Mouse (Mus musculus) layer of hippocampus, adult 9-10 months (tissue): ENCODE results near the gene Cyb561a3.
A peak's percentile ranks its signal among the peaks of the same experiment; 100 is the strongest.

Experiments
- DNase-seq: peaks from one replicate; pipeline ENCODE4 v3.0.0; 2022; ENCODE audit warnings: low spot score

The Cyb561a3 gene

GRCm38 (mm10) chr19:10591659-10592377 is 14.8 kb downstream of the Cyb561a3 start:
- no peak for DNase-seq

GRCm38 (mm10) chr19:10598188-10598587 is 21.2 kb downstream of the Cyb561a3 start:
- no peak for DNase-seq

GRCm38 (mm10) chr19:10599648-10600047 is 22.7 kb downstream of the Cyb561a3 start:
- DNase-seq: no peak

DNA sequence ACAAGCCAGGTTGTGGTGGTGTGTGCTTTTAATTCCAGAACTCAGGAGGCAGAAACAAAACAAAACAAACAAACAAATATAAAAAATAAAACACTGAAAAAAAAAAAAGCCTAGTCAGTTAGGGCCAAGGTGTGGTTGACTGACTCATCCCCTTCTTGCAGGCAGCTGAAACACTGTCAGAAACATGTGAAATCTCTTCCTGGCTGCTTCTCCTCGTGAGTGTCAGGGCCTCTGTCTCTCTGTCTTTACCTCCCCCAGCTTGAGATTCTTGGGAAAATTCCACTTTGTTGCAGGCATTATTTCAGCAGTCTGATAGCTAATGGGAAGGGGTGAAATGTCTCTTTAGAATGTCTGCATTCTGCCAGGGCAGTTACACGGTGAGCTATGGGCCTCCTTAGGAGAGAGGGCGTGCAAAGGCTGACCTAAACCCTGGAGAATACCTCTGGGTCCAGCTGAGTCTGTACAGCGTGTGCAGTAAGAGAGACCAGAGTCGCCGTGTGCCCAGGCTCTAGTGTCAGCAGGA is 25.3 kb downstream of the Cyb561a3 start:
- no peak for DNase-seq

DNA sequence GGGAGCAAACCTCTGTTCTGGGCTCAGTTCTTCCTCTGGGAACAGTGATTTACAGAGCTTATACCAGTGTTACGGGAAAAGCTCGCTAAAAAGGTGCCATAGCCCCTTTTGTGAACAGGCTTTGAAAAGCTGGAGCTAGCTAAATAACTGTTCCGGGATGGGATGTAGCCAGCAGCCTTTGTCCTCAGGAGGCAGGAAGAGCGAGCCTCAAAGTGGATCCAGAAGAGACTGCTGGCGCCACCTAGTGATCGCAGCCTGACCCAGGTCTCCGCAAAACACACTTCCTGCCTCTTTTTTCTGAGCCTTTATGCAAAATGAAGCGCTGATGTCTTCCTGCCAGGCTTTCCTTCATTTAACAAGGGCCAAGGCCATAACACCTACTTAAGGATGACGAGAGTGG is 25.8 kb downstream of the Cyb561a3 start:
- peak; percentile 77 for DNase-seq

DNA sequence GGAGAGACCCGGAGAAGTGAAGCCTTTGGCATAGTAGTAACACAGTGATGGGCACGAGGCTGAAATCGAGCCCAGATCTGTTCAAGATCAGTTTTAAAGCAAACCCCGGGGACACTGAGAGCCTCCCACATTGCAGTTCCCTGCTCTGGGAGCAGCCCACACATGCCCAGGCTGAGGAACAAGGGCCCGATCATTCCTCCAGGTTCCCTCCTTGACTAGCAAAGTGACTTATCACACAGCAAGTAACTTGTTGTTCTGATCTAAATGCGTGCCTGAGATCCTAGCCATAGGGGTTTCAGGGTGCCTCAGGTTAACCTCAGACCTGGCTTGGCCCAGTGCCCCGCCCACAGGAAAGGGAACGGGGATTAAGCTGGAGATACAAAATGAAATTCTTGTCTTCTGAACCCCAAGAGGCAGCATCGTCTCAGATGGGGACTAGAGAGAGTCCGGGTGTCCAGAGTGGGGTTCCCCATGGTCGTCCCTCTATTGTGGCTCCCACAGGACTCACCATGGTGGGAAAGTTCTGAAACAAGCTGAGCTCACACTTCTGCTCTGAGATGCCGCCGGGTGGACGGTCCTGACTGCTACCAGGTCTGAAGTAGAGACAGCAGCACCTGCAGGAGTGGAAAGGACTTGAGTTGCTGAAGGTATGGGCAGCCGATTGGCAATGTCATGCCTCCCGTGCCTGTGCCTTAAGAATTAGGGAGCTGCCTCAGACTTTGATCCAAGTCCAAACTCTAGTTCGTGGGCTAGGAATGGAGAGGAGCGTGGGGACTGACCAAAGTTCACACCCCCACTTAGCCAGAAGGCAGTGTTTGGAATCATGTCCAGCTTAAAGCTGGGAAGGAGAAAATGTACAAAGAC is 26.9 kb downstream of the Cyb561a3 start:
- DNase-seq: no peak

DNA sequence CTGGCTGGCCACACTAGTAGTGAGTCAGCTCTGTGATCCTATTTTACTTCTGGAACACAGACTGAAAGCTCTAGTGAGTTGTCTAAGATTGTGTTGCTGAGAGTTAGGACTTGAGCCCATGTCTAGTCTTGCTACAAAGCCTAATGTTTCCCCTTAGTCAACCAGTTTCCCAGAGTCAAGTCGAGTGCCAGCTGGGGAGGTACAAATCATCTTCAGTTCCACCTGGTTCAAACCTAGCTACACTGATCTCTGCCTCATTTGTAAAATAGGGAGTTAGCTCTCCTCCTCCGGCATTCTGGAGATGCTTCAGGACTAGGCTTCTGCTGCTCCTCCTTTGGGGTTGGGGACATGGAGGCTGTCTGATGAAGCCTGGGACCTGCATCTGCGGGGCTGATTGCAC is 27.6 kb downstream of the Cyb561a3 start:
- DNase-seq: no peak

GRCm38 (mm10) chr19:10605293-10605900 is 28.4 kb downstream of the Cyb561a3 start, which contains the start of the genes Ddb1 and Tkfc:
TSS of gene Ddb1 (plus strand) at chr19:10605327.
TSS of gene Tkfc (minus strand) at chr19:10605654.
- DNase-seq: peak; percentile 98

DNA sequence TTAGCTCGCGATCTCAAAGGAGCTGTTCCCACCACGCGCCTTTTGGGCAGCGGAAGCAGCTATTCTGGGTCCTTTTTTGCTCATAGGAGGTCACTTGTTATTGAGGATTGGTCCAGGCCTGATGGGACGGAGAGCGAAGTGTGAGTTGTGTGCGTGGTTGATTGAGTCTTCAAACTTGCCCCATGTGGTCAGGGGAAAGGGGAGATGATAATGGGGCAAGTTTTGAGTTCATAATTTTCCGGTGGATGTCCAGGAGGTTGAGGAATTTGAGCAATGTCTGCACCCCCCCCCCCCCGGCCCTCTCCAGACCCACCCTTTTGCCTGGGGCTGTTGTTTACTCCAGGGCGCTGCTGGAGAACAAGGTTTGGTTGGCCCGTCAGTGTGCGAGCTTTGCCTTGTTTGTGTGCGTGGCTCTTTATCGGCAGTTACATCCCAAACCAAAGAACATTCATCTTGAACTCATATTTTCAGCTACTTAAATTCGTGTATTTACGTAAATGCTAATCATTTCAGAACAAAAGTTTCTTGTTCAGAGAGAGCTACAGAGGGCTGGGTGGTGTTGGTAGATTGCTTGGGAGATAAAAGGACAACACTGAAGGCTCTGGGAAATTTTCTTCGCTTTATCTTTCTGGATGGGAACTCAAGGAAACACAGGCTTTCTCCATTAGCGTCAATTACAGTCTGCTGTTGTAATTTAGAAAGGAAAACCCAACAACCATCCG is 29.1 kb downstream of the Cyb561a3 start:
- no peak for DNase-seq

DNA sequence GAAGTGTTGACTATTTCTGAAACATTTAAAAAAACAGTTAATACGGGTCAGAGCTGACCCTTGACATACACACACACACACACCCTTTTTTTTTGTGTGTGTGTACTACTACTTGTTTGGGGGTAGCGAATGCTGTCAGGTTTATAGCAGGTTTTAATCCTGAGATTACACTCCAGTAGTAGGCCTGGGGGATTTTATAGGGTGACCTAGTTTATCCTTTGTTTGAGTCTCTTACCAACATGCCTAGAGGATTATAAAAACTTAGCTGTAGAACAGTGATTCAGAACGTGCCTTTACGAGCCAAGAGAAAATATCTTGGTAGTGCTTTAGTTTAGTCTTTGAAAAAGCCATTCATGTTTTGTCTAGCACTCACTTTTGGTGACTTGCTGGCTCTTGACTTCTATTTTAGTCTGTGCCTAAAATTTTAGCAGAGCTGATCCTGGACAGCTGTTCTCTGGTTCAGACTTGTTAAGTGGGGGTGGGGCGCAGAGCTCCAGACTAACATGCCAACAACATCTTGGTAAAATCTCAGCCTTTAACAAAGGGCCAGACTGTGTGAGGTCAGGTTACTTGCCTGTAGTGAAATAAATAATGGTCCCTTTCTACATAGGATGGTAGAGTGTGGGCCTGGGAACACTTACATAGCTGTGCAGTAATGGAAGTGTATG is 31.7 kb downstream of the Cyb561a3 start:
- DNase-seq: no peak

- DNase-seq: no peak
Observed at GRCm38 (mm10) chr19:10634106-10634871, 57.3 kb downstream of the Cyb561a3 start, which contains the start of gene Vwce. TSS of gene Vwce (plus strand) at chr19:10634213.

- DNase-seq: peak; percentile 12
Observed at GRCm38 (mm10) chr19:10634872-10635318, 57.9 kb downstream of the Cyb561a3 start.

- DNase-seq: no peak
Observed at GRCm38 (mm10) chr19:10637840-10638239, 60.9 kb downstream of the Cyb561a3 start.

GRCm38 (mm10) chr19:10640080-10640479 is 63.1 kb downstream of the Cyb561a3 start:
- no peak for DNase-seq

- DNase-seq: no peak
Observed at GRCm38 (mm10) chr19:10640589-10641378, 63.8 kb downstream of the Cyb561a3 start.
